Mouse (Mus musculus) CH12.LX (cell line): ENCODE results near the gene Irf2. TPM values are rescaled to one million over a fixed set of nuclear protein-coding genes. Genes with fewer than 3 reads are reported as not detected.

ENCODE experiments used
- DNase-seq: peaks from one replicate; pipeline ENCODE4 v3.0.0-alpha.2; 2013; ENCODE audit errors: extremely low read depth
- H3K27ac ChIP-seq: 2 replicates; pipeline ENCODE4 v1.5.1; 2012; ENCODE audit warnings: low read depth, mild to moderate bottlenecking, control low read depth, moderate library complexity; ENCODE audit not compliant: insufficient read depth
- H3K27me3 ChIP-seq: replicated peaks from 2 replicates; pipeline ENCODE3; 2012; ENCODE audit warnings: inconsistent platforms
- H3K36me3 ChIP-seq, 2 experiments: replicated peaks in 1 of 2; 2 replicates each; pipeline versions ENCODE3 to v1.6.1; 2012; ENCODE audit warnings: inconsistent platforms in 1 of 2, low read length in 1 of 2, mild to moderate bottlenecking in 1 of 2, mixed read lengths in 1 of 2, moderate library complexity in 1 of 2; ENCODE audit not compliant: control insufficient read depth in 1 of 2, insufficient read depth in 1 of 2
- H3K4me1 ChIP-seq, 2 experiments: 2 replicates each; pipeline ENCODE4 v1.6.1; 2012; ENCODE audit warnings: inconsistent platforms in 1 of 2, moderate library complexity in 1 of 2; ENCODE audit not compliant: insufficient read depth in 2 of 2, control insufficient read depth in 1 of 2
- H3K4me2 ChIP-seq: 2 replicates; pipeline ENCODE4 v1.6.1; 2012; ENCODE audit warnings: low read depth, mild to moderate bottlenecking, control low read depth; ENCODE audit not compliant: poor library complexity, insufficient read depth, severe bottlenecking
- H3K4me3 ChIP-seq, 3 experiments: fragments of 150-350 bp in 1 of 3; sonication (generic) in 1 of 3; replicated peaks in 1 of 3; 2 replicates each; pipeline versions ENCODE3 to v1.5.1; 2011 to 2012; ENCODE audit warnings: low read depth in 2 of 3, low read length in 2 of 3, mild to moderate bottlenecking in 2 of 3, moderate library complexity in 2 of 3, control low read depth in 1 of 3, improper control_type of control experiment in 1 of 3, inconsistent platforms in 1 of 3, mixed read lengths in 1 of 3; ENCODE audit not compliant: poor library complexity in 1 of 3
- H3K79me2 ChIP-seq: replicated peaks from 2 replicates; pipeline ENCODE4 v1.6.1; 2012; ENCODE audit warnings: mild to moderate bottlenecking, moderate library complexity; ENCODE audit not compliant: control insufficient read depth, poor library complexity, insufficient read depth, severe bottlenecking; ENCODE audit errors: extremely low read depth
- H3K9ac ChIP-seq: 2 replicates; pipeline ENCODE4 v1.6.1; 2012; ENCODE audit warnings: low read depth, mild to moderate bottlenecking, control low read depth, moderate library complexity; ENCODE audit not compliant: insufficient read depth
- H3K9me3 ChIP-seq: replicated peaks from 2 replicates; pipeline ENCODE3; 2012; ENCODE audit warnings: low read length, inconsistent platforms, mixed read lengths
- CTCF ChIP-seq, 2 experiments: IDR thresholded peaks in 1 of 2; conservative IDR thresholded peaks in 1 of 2; 2 replicates each; pipeline ENCODE4 v1.5.1; 2011 to 2012; ENCODE audit warnings: low read depth in 2 of 2, low read length in 2 of 2, improper control_type of control experiment in 1 of 2, inconsistent platforms in 1 of 2, mild to moderate bottlenecking in 1 of 2, moderate library complexity in 1 of 2
- E2F4 ChIP-seq: IDR thresholded peaks from 2 replicates; pipeline ENCODE4 v1.6.1; 2011; ENCODE audit warnings: low read depth, low read length, improper control_type of control experiment; ENCODE audit not compliant: insufficient replicate concordance
- ELF1 ChIP-seq: IDR thresholded peaks from 2 replicates; pipeline ENCODE4 v1.6.1; 2014; ENCODE audit warnings: low read depth, mild to moderate bottlenecking, inconsistent platforms, low read length, improper control_type of control experiment
- ETS1 ChIP-seq: conservative IDR thresholded peaks from 2 replicates; pipeline ENCODE4 v1.6.1; 2012; ENCODE audit warnings: low read depth, mild to moderate bottlenecking, inconsistent platforms, low read length, improper control_type of control experiment, moderate library complexity
- GABPA ChIP-seq: IDR thresholded peaks from 2 replicates; pipeline ENCODE4 v1.6.1; 2012; ENCODE audit warnings: low read depth, low read length, improper control_type of control experiment, inconsistent platforms; ENCODE audit not compliant: insufficient replicate concordance
- HCFC1 ChIP-seq: IDR thresholded peaks from 2 replicates; pipeline ENCODE4 v1.6.1; 2012; ENCODE audit warnings: low read depth, mild to moderate bottlenecking, inconsistent platforms, low read length, improper control_type of control experiment
- JUN ChIP-seq: IDR thresholded peaks from 2 replicates; pipeline ENCODE4 v1.6.1; 2011; ENCODE audit warnings: low read depth, mild to moderate bottlenecking, low read length, improper control_type of control experiment, moderate library complexity; ENCODE audit not compliant: insufficient read depth
- JUND ChIP-seq: conservative IDR thresholded peaks from 2 replicates; pipeline ENCODE4 v1.6.1; 2011; ENCODE audit warnings: low read depth, low read length, improper control_type of control experiment
- MAX ChIP-seq: IDR thresholded peaks from 2 replicates; pipeline ENCODE4 v1.6.1; 2011; ENCODE audit warnings: low read length, improper control_type of control experiment
- MEF2A ChIP-seq: IDR thresholded peaks from 2 replicates; pipeline ENCODE4 v1.6.1; 2014; ENCODE audit warnings: low read depth, mild to moderate bottlenecking, inconsistent platforms, low read length, improper control_type of control experiment, borderline replicate concordance
- MXI1 ChIP-seq: IDR thresholded peaks from 2 replicates; pipeline ENCODE4 v1.6.1; 2011; ENCODE audit warnings: mild to moderate bottlenecking, low read depth, low read length, improper control_type of control experiment
- MYC ChIP-seq: IDR thresholded peaks from 2 replicates; pipeline ENCODE4 v1.6.1; 2011; ENCODE audit warnings: low read depth, mild to moderate bottlenecking, improper control_type of control experiment, low read length
- NRF1 ChIP-seq: IDR thresholded peaks from 2 replicates; pipeline ENCODE4 v1.6.1; 2014; ENCODE audit warnings: low read depth, mild to moderate bottlenecking, inconsistent platforms, low read length, improper control_type of control experiment, moderate library complexity
- POLR2A ChIP-seq: IDR thresholded peaks from 2 replicates; pipeline ENCODE4 v1.6.1; 2011; ENCODE audit warnings: low read depth, mild to moderate bottlenecking, improper control_type of control experiment, low read length
- RCOR1 ChIP-seq: conservative IDR thresholded peaks from 2 replicates; pipeline ENCODE4 v1.6.1; 2012; ENCODE audit warnings: low read depth, mild to moderate bottlenecking, inconsistent platforms, low read length, improper control_type of control experiment
- SIN3A ChIP-seq: IDR thresholded peaks from 2 replicates; pipeline ENCODE4 v1.6.1; 2012; ENCODE audit warnings: low read length, improper control_type of control experiment, inconsistent platforms
- SMC3 ChIP-seq: IDR thresholded peaks from 2 replicates; pipeline ENCODE4 v1.6.1; 2011; ENCODE audit warnings: low read depth, low read length, improper control_type of control experiment
- TBP ChIP-seq: conservative IDR thresholded peaks from 2 replicates; pipeline ENCODE4 v1.6.1; 2011; ENCODE audit warnings: low read depth, low read length, improper control_type of control experiment
- UBTF ChIP-seq: IDR thresholded peaks from 2 replicates; pipeline ENCODE4 v1.6.1; 2012; ENCODE audit warnings: low read depth, mild to moderate bottlenecking, inconsistent platforms, low read length, improper control_type of control experiment, moderate library complexity
- ZC3H11A ChIP-seq: IDR thresholded peaks from 2 replicates; pipeline ENCODE4 v1.6.1; 2012; ENCODE audit warnings: low read depth, mild to moderate bottlenecking, inconsistent platforms, low read length, improper control_type of control experiment
- ZMIZ1 ChIP-seq: IDR thresholded peaks from 2 replicates; pipeline ENCODE4 v1.6.1; 2012; ENCODE audit warnings: low read depth, mild to moderate bottlenecking, inconsistent platforms, low read length, improper control_type of control experiment
- ZNF384 ChIP-seq: IDR thresholded peaks from 2 replicates; pipeline ENCODE4 v1.6.1; 2012; ENCODE audit warnings: low read depth, low read length, improper control_type of control experiment, inconsistent platforms
- dilution Hi-C: fragments of 300-500 bp; cut with MboI; formaldehyde crosslinking; loops from 2 replicates; pipeline ENCODE4 v1.14.3; 2020; ENCODE audit warnings: low sequenced_read_pairs; ENCODE audit not compliant: extremely low pct_unique_long_range_greater_than_20kb, extremely low pct_ligation_motif_present
- in situ Hi-C: fragments of 300-500 bp; cut with MboI; formaldehyde crosslinking; loops from 3 replicates; pipeline ENCODE4 v1.14.3; 2019; ENCODE audit warnings: low sequenced_read_pairs, low pct_ligation_motif_present, low pct_unique_long_range_greater_than_20kb, mixed read lengths
- polyA plus RNA-seq: library from polyadenylated mRNA; unstranded; fragments of >175 nt; gene quantifications from 2 replicates; pipeline ENCODE4 v1.2.1, GENCODE M21; 2012; ENCODE audit warnings: low read depth; ENCODE audit not compliant: insufficient read length
- total RNA-seq, 2 experiments: library from RNA; depleted of rRNA; stranded (reverse); fragments of 300-350 nt in 1 of 2; fragments of >200 nt in 1 of 2; gene quantifications; 2 replicates each; pipeline ENCODE4 v1.2.3; 2012 to 2014

Irf2 gene
- total and polyA plus RNA-seq, 3 experiments = 7.1 to 37.4 (median 10.2) TPM

GRCm38 (mm10) chr8:46782254-46782653 is 42.7 kb downstream of the Irf2 start:
- Histone ChIP-seq H3K4me3 (no peak overlapping the region), H3K27ac (no peak overlapping the region), H3K4me2 (no peak overlapping the region), H3K27me3 (no peaks in the 10 kb centered on the region), H3K79me2 (peaks cover 30% of the 10 kb centered on the region), H3K36me3 (peaks cover 9 to 62% of the 10 kb centered on the region in 2 experiments), H3K4me1 (peaks cover 2 to 20% of the 10 kb centered on the region in 2 experiments), H3K9me3 (no peaks in the 10 kb centered on the region), H3K9ac (no peak overlapping the region)
- TF ChIP-seq CTCF (conservative IDR thresholded peaks at IDR 0.05 in 1 of 2, IDR thresholded peaks at IDR 0.05 in 1 of 2; ENCODE audit: low read depth in 2 of 2, low read length in 2 of 2) (no peak), ZMIZ1 (no peak), MYC (no peak)
- dilution Hi-C loops = no loop called here
- in situ Hi-C loops = no loop called here
- DNase-seq = no peak

GRCm38 (mm10) chr8:46785070-46785469 is 45.5 kb downstream of the Irf2 start:
- no peak overlapping the region for H3K4me2 ChIP-seq
- H3K4me1 ChIP-seq = peaks cover 15 to 38% of the 10 kb centered on the region in 2 experiments
- no peak overlapping the region for H3K4me3 ChIP-seq

GRCm38 (mm10) chr8:46785926-46786325 is 46.4 kb downstream of the Irf2 start:
- in situ Hi-C loops (loop anchor here (5.0 kb wide), 1 partner anchor 39 kb away; no protein-coding TSS in a partner anchor), dilution Hi-C loops (no loop called here)
- no peak for DNase-seq
- Histone ChIP-seq H3K79me2 (peaks cover 52% of the 10 kb centered on the region), H3K36me3 (peaks cover 0 to 40% of the 10 kb centered on the region in 2 experiments), H3K4me2 (no peak overlapping the region), H3K9me3 (peaks cover 3% of the 10 kb centered on the region), H3K9ac (no peak overlapping the region), H3K27me3 (no peaks in the 10 kb centered on the region), H3K4me3 (no peak overlapping the region), H3K27ac (no peak overlapping the region), H3K4me1 (peaks cover 15 to 46% of the 10 kb centered on the region in 2 experiments)
- no peak for TF ChIP-seq NRF1
- no peak for TF ChIP-seq SMC3
- TF ChIP-seq MEF2A = no peak
- no peak for TF ChIP-seq JUND
- no peak for TF ChIP-seq SIN3A
- no peak for TF ChIP-seq HCFC1
- TF ChIP-seq MXI1 = no peak
- TF ChIP-seq ZC3H11A = no peak
- TF ChIP-seq GABPA = no peak
- TF ChIP-seq ETS1 = no peak
- TF ChIP-seq MYC = no peak
- no peak for TF ChIP-seq RCOR1
- TF ChIP-seq TBP = no peak
- no peak for TF ChIP-seq UBTF
- no peak for TF ChIP-seq MAX
- no peak for TF ChIP-seq E2F4
- no peak for TF ChIP-seq JUN
- TF ChIP-seq POLR2A = no peak
- TF ChIP-seq ZMIZ1 = no peak
- TF ChIP-seq ELF1 = no peak

More at GRCm38 (mm10) chr8:46785070-46785469, 45.5 kb downstream of the Irf2 start:
- H3K36me3 ChIP-seq = peaks cover 3 to 48% of the 10 kb centered on the region in 2 experiments
- H3K9ac ChIP-seq = no peak overlapping the region
- in situ Hi-C loops (loop anchor here (5.0 kb wide), 1 partner anchor 38 kb away; no protein-coding TSS in a partner anchor), dilution Hi-C loops (no loop called here)
- no peak for TF ChIP-seq MYC
- TF ChIP-seq ZNF384 = peak; percentile 78
- H3K27me3 ChIP-seq = no peaks in the 10 kb centered on the region
- peaks cover 3% of the 10 kb centered on the region for H3K9me3 ChIP-seq
- H3K27ac ChIP-seq = no peak overlapping the region
- no peak for DNase-seq
- H3K79me2 ChIP-seq = peaks cover 47% of the 10 kb centered on the region
